Mouse (Mus musculus) neural tube, embryonic 12.5 days (tissue): ENCODE data around the gene Fam166a. TPM values are rescaled to one million over a fixed set of nuclear protein-coding genes. Genes with fewer than 3 reads are reported as not detected.

Experiments used
- ATAC-seq: fragments of 200-750 bp; cut with Nextera tagmentation; 2 replicates; pipeline ENCODE4 v1.8.0; 2017; ENCODE audit warnings: low read depth, mild to moderate bottlenecking, moderate TSS enrichment, moderate library complexity; ENCODE audit not compliant: low FRiP score
- H3K27ac ChIP-seq: fragments of 300-500 bp; sonication (generic); 2 replicates; pipeline ENCODE4 v1.5.1; 2016
- H3K27me3 ChIP-seq: fragments of 300-500 bp; sonication (generic); replicated peaks from 2 replicates; pipeline ENCODE4 v1.6.1; 2016; ENCODE audit warnings: mild to moderate bottlenecking
- H3K36me3 ChIP-seq: fragments of 300-500 bp; sonication (generic); 2 replicates; pipeline ENCODE4 v1.6.1; 2016; ENCODE audit warnings: mild to moderate bottlenecking
- H3K4me1 ChIP-seq: fragments of 300-500 bp; sonication (generic); 2 replicates; pipeline ENCODE4 v1.6.1; 2016
- H3K4me2 ChIP-seq: fragments of 300-500 bp; sonication (generic); replicated peaks from 2 replicates; pipeline ENCODE4 v1.6.1; 2016; ENCODE audit warnings: mild to moderate bottlenecking
- H3K4me3 ChIP-seq: fragments of 300-500 bp; sonication (generic); 2 replicates; pipeline ENCODE4 v1.5.1; 2016
- H3K9ac ChIP-seq: fragments of 300-500 bp; sonication (generic); 2 replicates; pipeline ENCODE4 v1.6.1; 2016; ENCODE audit warnings: mild to moderate bottlenecking
- H3K9me3 ChIP-seq: fragments of 300-500 bp; sonication (generic); 2 replicates; pipeline ENCODE4 v1.6.1; 2016; ENCODE audit warnings: mild to moderate bottlenecking
- WGBS: fragments of 180-500 bp; shearing (Covaris S2); methylation state at CpG from one replicate; pipeline ENCODE4 v1.1.7; 2016; 5-methylcytosine and 5-hydroxymethylcytosine counted together
- polyA plus RNA-seq: library from polyadenylated mRNA; unstranded; fragments of >200 nt; fragmentation: Nextera tagmentation; extraction: Ambion mirVana; gene quantifications from 2 replicates; pipeline ENCODE4 v1.2.1, GENCODE M21; 2016

The Fam166a gene
- polyA plus RNA-seq, 1 experiment from 2014 or later, result not detected

GRCm38 (mm10) chr2:25227406-25227805 lies 8.9 kb downstream of the Fam166a start:
- no peak for ATAC-seq
- peaks cover 9% of the 10 kb centered on the region; the same call in 1 of the 2 replicates for H3K27me3 ChIP-seq
- no peak overlapping the region for H3K4me3 ChIP-seq
- no peaks in the 10 kb centered on the region for H3K36me3 ChIP-seq
- H3K9ac ChIP-seq, result no peak overlapping the region
- H3K27ac ChIP-seq, result no peak overlapping the region
- peaks cover 23% of the 10 kb centered on the region for H3K4me1 ChIP-seq
- WGBS, result 91% methylated on average over 4 of the region's 4 CpGs
- H3K9me3 ChIP-seq, result no peaks in the 10 kb centered on the region
- H3K4me2 ChIP-seq, result no peak overlapping the region

DNA sequence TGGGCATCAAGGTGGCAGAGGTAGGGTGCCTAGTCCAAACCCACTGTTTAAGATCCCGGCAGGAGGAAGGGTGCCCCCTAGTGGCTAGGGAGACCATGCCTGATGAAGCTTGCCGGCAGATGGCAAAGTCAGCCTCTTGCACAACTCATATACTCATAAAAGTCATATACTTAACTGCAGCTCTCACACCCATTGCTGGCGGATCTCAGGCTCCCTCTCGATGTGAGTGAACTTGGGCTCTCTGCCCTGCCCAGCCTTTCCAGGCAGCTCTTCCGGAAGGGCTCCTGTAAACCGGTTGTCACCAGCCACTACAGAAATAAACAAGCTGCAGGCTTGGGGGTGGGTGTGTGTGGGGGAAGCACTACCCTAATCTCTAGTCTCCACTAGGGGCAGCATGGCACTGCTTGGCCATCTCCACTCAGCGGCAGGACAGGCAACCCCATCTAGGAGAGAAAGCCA lies 9.9 kb downstream of the Fam166a start:
- peak overlapping the region; percentile 38 for H3K4me2 ChIP-seq
- H3K4me1 ChIP-seq, result peaks cover 19% of the 10 kb centered on the region
- no peak overlapping the region for H3K4me3 ChIP-seq
- no peaks in the 10 kb centered on the region for H3K9me3 ChIP-seq
- peaks cover 9% of the 10 kb centered on the region; the same call in 1 of the 2 replicates for H3K27me3 ChIP-seq
- no peaks in the 10 kb centered on the region for H3K36me3 ChIP-seq
- ATAC-seq, result no peak
- H3K9ac ChIP-seq, result no peak overlapping the region
- WGBS, result 0% methylated on average over 7 of the region's 7 CpGs
- H3K27ac ChIP-seq, result no peak overlapping the region

GRCm38 (mm10) chr2:25228995-25229530 lies 10.5 kb downstream of the Fam166a start:
- H3K27ac ChIP-seq, result no peak overlapping the region

GRCm38 (mm10) chr2:25229582-25229981 lies 11.0 kb downstream of the Fam166a start:
- no peak overlapping the region for H3K4me2 ChIP-seq
- no peak overlapping the region for H3K4me3 ChIP-seq
- no peak overlapping the region for H3K9ac ChIP-seq
- H3K9me3 ChIP-seq, result no peaks in the 10 kb centered on the region
- H3K4me1 ChIP-seq, result peaks cover 14% of the 10 kb centered on the region
- H3K27me3 ChIP-seq, result peaks cover 9% of the 10 kb centered on the region; the same call in 1 of the 2 replicates
- no peak for ATAC-seq
- WGBS, result 84% methylated on average over 5 of the region's 5 CpGs
- no peak overlapping the region for H3K27ac ChIP-seq
- H3K36me3 ChIP-seq, result no peaks in the 10 kb centered on the region

More at GRCm38 (mm10) chr2:25228995-25229530, 10.5 kb downstream of the Fam166a start:
- H3K4me1 ChIP-seq, result peaks cover 14% of the 10 kb centered on the region
- H3K27me3 ChIP-seq, result peaks cover 9% of the 10 kb centered on the region; the same call in 1 of the 2 replicates
- H3K36me3 ChIP-seq, result no peaks in the 10 kb centered on the region
- no peak overlapping the region for H3K9ac ChIP-seq
- no peaks in the 10 kb centered on the region for H3K9me3 ChIP-seq
- H3K4me2 ChIP-seq, result peak overlapping the region; percentile 38
- no peak overlapping the region for H3K4me3 ChIP-seq
- ATAC-seq, result no peak
- WGBS, result 70% methylated on average over 6 of the region's 6 CpGs

GRCm38 (mm10) chr2:25230581-25230980 lies 12.0 kb downstream of the Fam166a start:
- H3K9me3 ChIP-seq, result no peaks in the 10 kb centered on the region
- no peak overlapping the region for H3K4me3 ChIP-seq
- 83% methylated on average over 7 of the region's 7 CpGs for WGBS
- no peaks in the 10 kb centered on the region for H3K36me3 ChIP-seq
- no peak overlapping the region for H3K4me2 ChIP-seq
- no peak for ATAC-seq
- peaks cover 10% of the 10 kb centered on the region for H3K4me1 ChIP-seq
- no peak overlapping the region for H3K27ac ChIP-seq
- peaks cover 9% of the 10 kb centered on the region; the same call in 1 of the 2 replicates for H3K27me3 ChIP-seq
- no peak overlapping the region for H3K9ac ChIP-seq

- Histone ChIP-seq H3K27me3 (peaks cover 9% of the 10 kb centered on the region; the same call in 1 of the 2 replicates), H3K4me1 (peaks cover 6% of the 10 kb centered on the region), H3K4me3 (no peak overlapping the region), H3K36me3 (no peaks in the 10 kb centered on the region), H3K9me3 (no peaks in the 10 kb centered on the region), H3K9ac (no peak overlapping the region), H3K27ac (no peak overlapping the region), H3K4me2 (no peak overlapping the region)
- ATAC-seq, result no peak
- WGBS, result 59% methylated on average over 12 of the region's 12 CpGs
These were observed 12.5 kb downstream of the Fam166a start for GRCm38 (mm10) chr2:25231038-25231437.

GRCm38 (mm10) chr2:25233421-25233820 lies 14.9 kb downstream of the Fam166a start:
- Histone ChIP-seq H3K36me3 (no peaks in the 10 kb centered on the region), H3K9ac (no peak overlapping the region), H3K9me3 (no peaks in the 10 kb centered on the region), H3K4me2 (no peak overlapping the region), H3K27me3 (peaks cover 9% of the 10 kb centered on the region; the same call in 1 of the 2 replicates), H3K4me3 (no peak overlapping the region), H3K4me1 (peaks cover 6% of the 10 kb centered on the region), H3K27ac (no peak overlapping the region)
- no peak for ATAC-seq
- WGBS, result 79% methylated on average over 4 of the region's 4 CpGs

DNA sequence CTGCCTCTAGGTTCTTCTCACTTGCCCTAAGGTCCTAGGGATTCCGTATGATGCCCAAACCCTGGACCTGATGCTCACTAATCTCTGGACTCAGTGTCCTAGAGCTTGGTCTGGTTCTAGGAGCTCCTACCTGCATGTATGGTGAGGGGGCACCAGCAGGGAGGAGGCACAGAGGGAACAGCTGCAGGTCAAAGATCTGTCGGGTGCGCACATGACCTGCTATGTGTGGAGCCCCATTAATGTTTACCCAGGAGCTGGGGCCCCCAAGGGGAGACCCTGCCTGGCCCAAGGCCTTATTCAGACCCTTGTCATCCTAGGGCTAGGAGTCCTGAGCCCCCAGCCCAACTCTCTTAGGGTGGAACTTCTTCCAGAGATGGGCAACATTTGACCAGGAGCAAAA lies 15.5 kb downstream of the Fam166a start, which contains the start of gene Slc34a3:
Slc34a3 (minus strand) TSS at position 315 of the 400 bp plus-strand sequence.
- H3K27me3 ChIP-seq, result peaks cover 9% of the 10 kb centered on the region; the same call in 1 of the 2 replicates
- H3K27ac ChIP-seq, result no peak within 1 kb of the TSS
- no peaks in the 10 kb centered on the region for H3K36me3 ChIP-seq
- peaks cover 1% of the 10 kb centered on the region for H3K4me1 ChIP-seq
- ATAC-seq, result no peak
- no peak within 1 kb of the TSS for H3K9ac ChIP-seq
- WGBS, result 94% methylated on average over 3 of the region's 3 CpGs
- H3K9me3 ChIP-seq, result no peaks in the 10 kb centered on the region
- no peak within 1 kb of the TSS for H3K4me2 ChIP-seq
- no peak within 1 kb of the TSS for H3K4me3 ChIP-seq

DNA sequence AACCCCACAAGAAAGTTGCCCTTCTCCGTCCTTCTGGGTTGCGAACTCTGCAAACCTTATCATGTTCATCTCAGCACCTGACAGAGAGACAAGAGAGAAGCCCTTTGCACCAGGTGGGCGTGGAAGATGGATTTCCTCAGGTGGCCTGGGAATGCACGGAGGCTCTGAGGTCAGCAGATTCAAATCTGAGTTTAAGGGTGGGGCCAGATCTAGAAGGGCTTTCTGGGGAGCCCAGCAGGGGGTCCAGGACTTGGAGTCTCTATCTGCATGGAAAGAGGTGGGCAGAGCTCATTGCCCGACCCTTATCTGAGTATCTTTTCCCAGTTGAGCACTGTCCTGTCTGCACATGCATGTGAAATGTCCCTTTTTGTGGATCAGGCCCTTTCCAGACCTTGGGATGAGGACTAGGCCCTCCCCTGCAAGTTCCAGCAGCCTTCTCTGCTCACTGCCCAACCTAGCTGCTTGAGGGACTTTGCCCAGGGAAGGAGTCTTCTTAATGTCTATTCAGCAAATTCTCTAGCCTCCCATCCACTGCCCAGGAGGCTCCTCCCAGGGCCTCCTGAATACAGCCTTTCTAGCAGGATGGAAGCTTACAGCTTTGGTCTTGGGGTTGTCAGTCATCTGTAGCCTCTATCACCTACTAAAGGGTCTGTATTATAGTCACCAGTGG lies 16.1 kb downstream of the Fam166a start:
- Histone ChIP-seq H3K27ac (no peak overlapping the region), H3K36me3 (no peaks in the 10 kb centered on the region), H3K4me1 (no peaks in the 10 kb centered on the region), H3K4me3 (no peak overlapping the region), H3K9ac (no peak overlapping the region), H3K27me3 (peaks cover 9% of the 10 kb centered on the region; the same call in 1 of the 2 replicates), H3K4me2 (no peak overlapping the region), H3K9me3 (no peaks in the 10 kb centered on the region)
- no peak for ATAC-seq
- 71% methylated on average over 5 of the region's 5 CpGs for WGBS

GRCm38 (mm10) chr2:25236614-25237013 lies 18.1 kb downstream of the Fam166a start, which contains the start of gene Rnf224:
Rnf224 (minus strand) TSS chr2:25236787.
- 41% methylated on average over 8 of the region's 8 CpGs for WGBS
- peaks cover 7% of the 10 kb centered on the region; the same call in 1 of the 2 replicates for H3K27me3 ChIP-seq

DNA sequence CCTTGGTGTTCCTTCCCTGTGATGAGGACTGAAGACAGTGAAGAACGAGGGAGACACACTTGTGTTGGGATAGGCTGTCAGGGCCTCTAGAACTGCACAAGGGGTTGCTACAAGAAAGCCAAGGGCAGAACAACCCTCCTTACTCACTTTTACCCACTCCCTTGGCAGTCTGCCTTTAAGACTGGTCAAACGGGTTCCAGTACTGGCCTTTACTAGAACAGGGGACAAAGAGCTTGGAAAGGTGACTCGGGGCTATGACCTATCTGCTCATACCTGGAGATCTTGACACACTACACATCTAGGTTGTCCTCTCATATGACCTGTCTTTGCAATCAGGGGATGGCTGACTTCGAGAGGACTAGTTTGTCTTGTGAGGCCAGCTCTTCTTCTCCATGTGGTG lies 19.0 kb downstream of the Fam166a start:
- WGBS, result 67% methylated on average over 4 of the region's 4 CpGs
- peaks cover 15% of the 10 kb centered on the region for H3K4me1 ChIP-seq
- H3K27ac ChIP-seq, result no peak overlapping the region
- no peak overlapping the region for H3K4me3 ChIP-seq
- H3K27me3 ChIP-seq, result peaks cover 8% of the 10 kb centered on the region
- H3K36me3 ChIP-seq, result no peaks in the 10 kb centered on the region
- no peak overlapping the region for H3K4me2 ChIP-seq
- no peaks in the 10 kb centered on the region for H3K9me3 ChIP-seq
- ATAC-seq, result no peak
- H3K9ac ChIP-seq, result no peak overlapping the region

More at GRCm38 (mm10) chr2:25236614-25237013, 18.1 kb downstream of the Fam166a start, which contains the start of gene Rnf224:
- H3K36me3 ChIP-seq, result no peaks in the 10 kb centered on the region
- no peak within 1 kb of the TSS for H3K9ac ChIP-seq
- no peak within 1 kb of the TSS for H3K4me2 ChIP-seq
- ATAC-seq, result no peak
- H3K4me1 ChIP-seq, result peaks cover 7% of the 10 kb centered on the region
- H3K9me3 ChIP-seq, result no peaks in the 10 kb centered on the region
- H3K4me3 ChIP-seq, result no peak within 1 kb of the TSS
- H3K27ac ChIP-seq, result no peak within 1 kb of the TSS

GRCm38 (mm10) chr2:25238106-25238505 lies 19.6 kb downstream of the Fam166a start:
- Histone ChIP-seq H3K27ac (no peak overlapping the region), H3K4me1 (peaks cover 21% of the 10 kb centered on the region), H3K9ac (no peak overlapping the region), H3K4me2 (no peak overlapping the region), H3K4me3 (no peak overlapping the region), H3K9me3 (no peaks in the 10 kb centered on the region), H3K36me3 (no peaks in the 10 kb centered on the region), H3K27me3 (peaks cover 14% of the 10 kb centered on the region)
- ATAC-seq, result no peak
